Comparison of ENCODE assay signal across 23 mouse cellular contexts in the genomic region with DNA sequence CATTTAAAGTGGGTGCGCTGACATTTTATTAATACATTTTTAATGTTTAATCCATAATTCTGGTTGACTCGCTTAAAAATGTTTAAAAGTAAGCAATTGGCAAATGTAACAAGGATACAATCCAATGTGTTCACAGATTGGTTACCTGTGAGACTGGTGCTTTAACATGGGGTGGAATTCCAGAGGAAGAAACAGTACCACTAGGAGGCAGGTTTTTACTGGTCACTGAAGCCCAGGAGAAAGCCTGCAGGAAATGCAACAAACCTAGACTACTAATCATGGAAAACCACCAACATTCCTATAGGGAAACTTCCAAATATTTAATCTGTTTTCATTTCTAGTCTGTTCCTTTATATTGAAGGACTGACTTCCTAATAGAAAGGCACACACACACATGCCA. TPM values are rescaled to one million over a fixed set of nuclear protein-coding genes. Genes with fewer than 3 reads are reported as not detected.
A peak's percentile ranks its signal among the peaks of the same experiment; 100 is the strongest.
DNase-seq lines count a peak whose midpoint lies in the region; ATAC-seq and TF ChIP-seq lines count a peak whose summit lies in the region.
"Had no signal": no experiment of that assay in that cellular context is flagged by ENCODE, and none has a peak within 500 bp of the region (broad histone marks: within the 10 kb centered on the region; RNA-seq: fewer than 3 reads in every experiment).

No protein-coding gene starts in this region.

- intact Hi-C loops in gastrocnemius, adult 2 months (cut with DNase I): no loop called here
- intact Hi-C loops in gastrocnemius, postnatal 36 days (cut with DNase I): loop anchor here (10.0 kb wide), 1 partner anchor 52 kb away; no protein-coding TSS in a partner anchor

- H3K27ac ChIP-seq in gastrocnemius, adult 2 months: no peak overlapping the region
- no peak overlapping the region for H3K27ac ChIP-seq in kidney, postnatal 0 days
- no peak overlapping the region for H3K27ac ChIP-seq in midbrain, postnatal 0 days (ENCODE audit: low read depth, low read length)
- no peak overlapping the region for H3K27ac ChIP-seq in midbrain, embryonic 16.5 days (ENCODE audit: low read length)
- H3K27ac ChIP-seq: embryonic facial prominence, embryonic 12.5 days; hindbrain, embryonic 12.5 days; limb, embryonic 15.5 days; liver, embryonic 15.5 days; neural tube, embryonic 13.5 days had no signal

- no peaks in the 10 kb centered on the region for H3K4me1 ChIP-seq in kidney, postnatal 0 days (replicated peaks; ENCODE audit: insufficient read depth, low read length)
- H3K4me1 ChIP-seq in midbrain, postnatal 0 days (ENCODE audit: insufficient read depth, low read length): no peaks in the 10 kb centered on the region
- no peaks in the 10 kb centered on the region for H3K4me1 ChIP-seq in midbrain, embryonic 16.5 days (ENCODE audit: control insufficient read depth, insufficient read depth, low read length)
- H3K4me1 ChIP-seq: embryonic facial prominence, embryonic 12.5 days; hindbrain, embryonic 12.5 days; limb, embryonic 15.5 days; neural tube, embryonic 13.5 days had no signal

- peaks cover 37% of the 10 kb centered on the region for H3K36me3 ChIP-seq in kidney, postnatal 0 days (ENCODE audit: insufficient read depth, low read length)
- H3K36me3 ChIP-seq in midbrain, postnatal 0 days (ENCODE audit: insufficient read depth, low read length): peaks cover 35% of the 10 kb centered on the region
- peaks cover 19% of the 10 kb centered on the region for H3K36me3 ChIP-seq in midbrain, embryonic 16.5 days (ENCODE audit: control insufficient read depth, insufficient read depth, low read length)

- no peak for ATAC-seq in kidney, postnatal 0 days (replicated peaks; ENCODE audit: low FRiP score, low read depth)
- no peak for ATAC-seq in midbrain, postnatal 0 days (ENCODE audit: low FRiP score)
- ATAC-seq in midbrain, embryonic 16.5 days: no peak

- DNase-seq in gastrocnemius, adult 2 months: no peak
- no peak for DNase-seq in gastrocnemius, postnatal 36 days
- DNase-seq in kidney, postnatal 0 days (ENCODE audit: low spot score): peak; percentile 20
- no peak for DNase-seq in kidney, adult 9 months
- DNase-seq in midbrain, postnatal 0 days (ENCODE audit: low spot score): no peak
- DNase-seq in frontal cortex, postnatal 14 days (ENCODE audit: low spot score in 2 of 2): no peak
- DNase-seq: adrenal gland, adult 8-10 months; cerebellum, adult 2 months; cerebellum, postnatal 25 days; heart, postnatal 14 days; kidney, postnatal 36 days; left cerebral cortex, postnatal 4 days; midbrain, embryonic 14.5 days; thymus, postnatal 36 days had no signal

- H3K9me3 ChIP-seq in kidney, postnatal 0 days (replicated peaks; ENCODE audit: low read length): no peaks in the 10 kb centered on the region
- H3K9me3 ChIP-seq in midbrain, postnatal 0 days (ENCODE audit: low read length): no peaks in the 10 kb centered on the region
- no peaks in the 10 kb centered on the region for H3K9me3 ChIP-seq in midbrain, embryonic 16.5 days (replicated peaks; ENCODE audit: control insufficient read depth, low read length, poor library complexity, severe bottlenecking)
- H3K9me3 ChIP-seq: embryonic facial prominence, embryonic 12.5 days; hindbrain, embryonic 12.5 days; limb, embryonic 15.5 days; liver, embryonic 15.5 days; megakaryocyte, embryonic 14.5 days; neural tube, embryonic 13.5 days had no signal

- no peak overlapping the region for H3K4me3 ChIP-seq in gastrocnemius, adult 2 months
- H3K4me3 ChIP-seq in kidney, postnatal 0 days (replicated peaks; ENCODE audit: low read depth, low read length): no peak overlapping the region
- no peak overlapping the region for H3K4me3 ChIP-seq in midbrain, postnatal 0 days (ENCODE audit: low read depth, low read length)
- no peak overlapping the region for H3K4me3 ChIP-seq in midbrain, embryonic 16.5 days (ENCODE audit: low read depth, low read length)
- H3K4me3 ChIP-seq: embryonic facial prominence, embryonic 12.5 days; hindbrain, embryonic 12.5 days; limb, embryonic 15.5 days; liver, embryonic 15.5 days; megakaryocyte, embryonic 14.5 days; myocyte; neural tube, embryonic 13.5 days had no signal

- peak; percentile 40 for TF ChIP-seq CTCF in gastrocnemius, adult 2 months (IDR thresholded peaks at IDR 0.05)
- peak; percentile 54 for TF ChIP-seq CTCF in kidney, postnatal 0 days (IDR thresholded peaks at IDR 0.05; ENCODE audit: low read depth)
- TF ChIP-seq CTCF in midbrain, postnatal 0 days (IDR thresholded peaks at IDR 0.05): peak; percentile 39

- no peaks in the 10 kb centered on the region for H3K27me3 ChIP-seq in kidney, postnatal 0 days (ENCODE audit: insufficient read depth, low read length)
- no peaks in the 10 kb centered on the region for H3K27me3 ChIP-seq in midbrain, postnatal 0 days (ENCODE audit: insufficient read depth, low read length)
- no peaks in the 10 kb centered on the region for H3K27me3 ChIP-seq in midbrain, embryonic 16.5 days (ENCODE audit: control insufficient read depth, insufficient read depth, low read depth, low read length)
- H3K27me3 ChIP-seq: embryonic facial prominence, embryonic 12.5 days; hindbrain, embryonic 12.5 days; limb, embryonic 15.5 days; liver, embryonic 15.5 days; megakaryocyte, embryonic 14.5 days; neural tube, embryonic 13.5 days had no signal

- H3K4me2 ChIP-seq in kidney, postnatal 0 days (ENCODE audit: low read length): no peak overlapping the region
- no peak overlapping the region for H3K4me2 ChIP-seq in midbrain, postnatal 0 days (ENCODE audit: low read depth, low read length, poor library complexity, severe bottlenecking)
- H3K4me2 ChIP-seq in midbrain, embryonic 16.5 days (ENCODE audit: low read length): no peak overlapping the region
- H3K4me2 ChIP-seq: embryonic facial prominence, embryonic 12.5 days; heart, embryonic 11.5 days; hindbrain, embryonic 12.5 days; limb, embryonic 15.5 days; liver, embryonic 15.5 days; neural tube, embryonic 13.5 days had no signal

- WGBS in kidney, postnatal 0 days: 97% methylated on average over 2 of the region's 2 CpGs
- WGBS in midbrain, postnatal 0 days: 92% methylated on average over 2 of the region's 2 CpGs
- 100% methylated on average over 2 of the region's 2 CpGs for WGBS in midbrain, embryonic 16.5 days

- H3K9ac ChIP-seq in kidney, postnatal 0 days (ENCODE audit: low read depth, low read length): no peak overlapping the region
- no peak overlapping the region for H3K9ac ChIP-seq in midbrain, postnatal 0 days (replicated peaks; ENCODE audit: low read length, poor library complexity, severe bottlenecking)
- H3K9ac ChIP-seq in midbrain, embryonic 16.5 days (ENCODE audit: low read depth, low read length): no peak overlapping the region
- H3K9ac ChIP-seq: embryonic facial prominence, embryonic 12.5 days; hindbrain, embryonic 12.5 days; limb, embryonic 15.5 days; liver, embryonic 15.5 days; neural tube, embryonic 13.5 days had no signal

RNA-seq across cellular contexts. Expression of gene Cdkl2, which starts 19.5 kb away (rescaled TPM):
- total RNA-seq in gastrocnemius, adult 2 months (2021): 1 to 10 TPM; 3.9 to 5.1 TPM
- 1 to 10 TPM; 3.2 to 3.4 TPM for total RNA-seq in gastrocnemius, postnatal 36 days (2021)
- polyA plus RNA-seq in kidney, postnatal 0 days (2015; fragmentation: Nextera tagmentation; extraction: Ambion mirVana): 2.0 and 2.2 TPM in 2 replicates
- 20.3 and 26.1 TPM in 2 replicates for total RNA-seq in midbrain, postnatal 0 days (2014; rRNA removed)
- 32.4 and 33.8 TPM in 2 replicates for polyA plus RNA-seq in midbrain, postnatal 0 days (2015; fragmentation: Nextera tagmentation; extraction: Ambion mirVana)
- 14.6 and 19.7 TPM in 2 replicates for polyA plus RNA-seq in midbrain, embryonic 16.5 days (2015; fragmentation: Nextera tagmentation; extraction: Ambion mirVana)

RNA-seq across cellular contexts. Expression of gene G3bp2, which starts 20.3 kb away (rescaled TPM):
- total RNA-seq in gastrocnemius, adult 2 months (2021): 10 to 100 TPM; 49.1 to 73.5 TPM
- 10 to 100 TPM; 51.1 to 52.6 TPM for total RNA-seq in gastrocnemius, postnatal 36 days (2021)
- 134 and 155 TPM in 2 replicates for polyA plus RNA-seq in kidney, postnatal 0 days (2015; fragmentation: Nextera tagmentation; extraction: Ambion mirVana)
- 167 and 221 TPM in 2 replicates for total RNA-seq in midbrain, postnatal 0 days (2014; rRNA removed)
- 280 and 303 TPM in 2 replicates for polyA plus RNA-seq in midbrain, postnatal 0 days (2015; fragmentation: Nextera tagmentation; extraction: Ambion mirVana)
- polyA plus RNA-seq in midbrain, embryonic 16.5 days (2015; fragmentation: Nextera tagmentation; extraction: Ambion mirVana): 376 and 385 TPM in 2 replicates
